Mouse (Mus musculus) kidney, embryonic 15.5 days (tissue): ENCODE measurements around the gene Cwc27. TPM values are rescaled to one million over a fixed set of nuclear protein-coding genes. Genes with fewer than 3 reads are reported as not detected.

Experiments used
- ATAC-seq: fragments of 200-750 bp; cut with Nextera tagmentation; replicated peaks from 2 replicates; pipeline ENCODE4 v1.8.0; 2017; ENCODE audit warnings: moderate TSS enrichment; ENCODE audit not compliant: low FRiP score
- H3K27ac ChIP-seq: fragments of 300-500 bp; sonication (generic); 2 replicates; pipeline ENCODE4 v1.5.1; 2015; ENCODE audit warnings: mild to moderate bottlenecking, inconsistent platforms
- H3K27me3 ChIP-seq: fragments of 300-500 bp; sonication (generic); 2 replicates; pipeline ENCODE4 v1.6.1; 2015; ENCODE audit warnings: inconsistent platforms
- H3K36me3 ChIP-seq: fragments of 300-500 bp; sonication (generic); 2 replicates; pipeline ENCODE4 v1.6.1; 2015; ENCODE audit warnings: inconsistent platforms
- H3K4me1 ChIP-seq: fragments of 300-500 bp; sonication (generic); 2 replicates; pipeline ENCODE4 v1.6.1; 2015; ENCODE audit warnings: inconsistent platforms
- H3K4me2 ChIP-seq: fragments of 300-500 bp; sonication (generic); 2 replicates; pipeline ENCODE4 v1.6.1; 2015; ENCODE audit warnings: moderate library complexity, mild to moderate bottlenecking, inconsistent platforms
- H3K4me3 ChIP-seq: fragments of 300-500 bp; sonication (generic); replicated peaks from 2 replicates; pipeline ENCODE4 v1.5.1; 2015; ENCODE audit warnings: mild to moderate bottlenecking, inconsistent platforms
- H3K9ac ChIP-seq: fragments of 300-500 bp; sonication (generic); 2 replicates; pipeline ENCODE4 v1.6.1; 2015; ENCODE audit warnings: mild to moderate bottlenecking, inconsistent platforms
- H3K9me3 ChIP-seq: fragments of 300-500 bp; sonication (generic); replicated peaks from 2 replicates; pipeline ENCODE4 v1.6.1; 2016; ENCODE audit warnings: inconsistent platforms
- WGBS: fragments of 180-500 bp; shearing (Covaris S2); methylation state at CpG from one replicate; pipeline ENCODE4 v1.1.7; 2015; ENCODE audit warnings: mixed read lengths; 5-methylcytosine and 5-hydroxymethylcytosine counted together
- polyA plus RNA-seq: library from polyadenylated mRNA; unstranded; fragments of >200 nt; fragmentation: Nextera tagmentation; extraction: Ambion mirVana; gene quantifications from 2 replicates; pipeline ENCODE4 v1.2.1, GENCODE M21; 2015

Cwc27 gene
- 29.6 and 31.7 TPM in 2 replicates for polyA plus RNA-seq

- peak; percentile 96 for ATAC-seq
Observed at GRCm38 (mm10) chr13:104816635-104817571, at the start of gene Cwc27. Cwc27 (minus strand) TSS chr13:104817142.

DNA sequence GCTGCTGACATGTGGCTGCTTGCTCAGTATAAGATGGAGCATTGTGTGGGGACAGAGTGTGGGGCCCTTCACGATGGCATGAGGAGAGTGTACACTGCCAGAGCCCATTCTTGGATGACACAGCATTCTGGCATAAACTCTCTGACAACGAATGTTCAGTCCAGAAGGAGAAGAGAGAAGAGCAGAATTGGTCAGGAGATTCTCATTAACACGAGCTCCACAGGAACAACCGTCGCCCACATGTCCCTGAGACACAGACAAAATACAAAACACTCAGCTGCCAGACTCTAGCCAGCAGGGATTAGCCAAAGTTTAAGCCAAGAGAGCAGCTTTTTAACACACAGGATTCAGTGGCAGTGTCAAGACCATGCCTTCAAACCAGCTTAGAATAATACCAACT, 49.8 kb upstream of the Cwc27 start:
- H3K36me3 ChIP-seq: no peaks in the 10 kb centered on the region
- no peak for ATAC-seq
- peaks cover 21% of the 10 kb centered on the region for H3K27me3 ChIP-seq
- H3K9ac ChIP-seq: no peak overlapping the region
- 87% methylated on average over 5 of the region's 5 CpGs for WGBS
- H3K4me3 ChIP-seq: no peak overlapping the region
- no peak overlapping the region for H3K27ac ChIP-seq
- peaks cover 6% of the 10 kb centered on the region; the same call in 1 of the 2 replicates for H3K4me1 ChIP-seq
- H3K9me3 ChIP-seq: no peaks in the 10 kb centered on the region
- H3K4me2 ChIP-seq: no peak overlapping the region

More at GRCm38 (mm10) chr13:104816635-104817571, at the start of gene Cwc27:
- under 1% methylated on average over 50 of the region's 50 CpGs for WGBS
- Histone ChIP-seq H3K27me3 (no peaks in the 10 kb centered on the region), H3K27ac (peak within 1 kb of the TSS; percentile 86), H3K4me1 (peaks cover 22% of the 10 kb centered on the region), H3K4me2 (peak within 1 kb of the TSS; percentile 70), H3K4me3 (peak within 1 kb of the TSS; percentile 77), H3K36me3 (peaks cover 11% of the 10 kb centered on the region), H3K9me3 (no peaks in the 10 kb centered on the region), H3K9ac (peak within 1 kb of the TSS; percentile 80)

GRCm38 (mm10) chr13:104863127-104863979, 46.4 kb upstream of the Cwc27 start, which contains the start of gene Shisal2b:
Shisal2b (minus strand) TSS chr13:104863893.
- Histone ChIP-seq H3K9me3 (no peaks in the 10 kb centered on the region), H3K27me3 (peaks cover 34% of the 10 kb centered on the region), H3K9ac (peak within 1 kb of the TSS; percentile 41), H3K4me3 (peak within 1 kb of the TSS; percentile 55), H3K36me3 (no peaks in the 10 kb centered on the region), H3K4me1 (peaks cover 6% of the 10 kb centered on the region; the same call in 1 of the 2 replicates), H3K27ac (no peak within 1 kb of the TSS), H3K4me2 (peak within 1 kb of the TSS; percentile 97)
- WGBS: 4% methylated on average over 38 of the region's 38 CpGs
- peak; percentile 94 for ATAC-seq

- no peak overlapping the region for H3K4me3 ChIP-seq
- 87% methylated on average over 2 of the region's 2 CpGs for WGBS
Observed at GRCm38 (mm10) chr13:104853645-104854044, 36.7 kb upstream of the Cwc27 start.

GRCm38 (mm10) chr13:104843295-104844089, 26.6 kb upstream of the Cwc27 start:
- no peaks in the 10 kb centered on the region for H3K9me3 ChIP-seq
- H3K4me2 ChIP-seq: no peak overlapping the region
- 88% methylated on average over 12 of the region's 13 CpGs for WGBS
- H3K27me3 ChIP-seq: no peaks in the 10 kb centered on the region
- ATAC-seq: no peak
- no peak overlapping the region for H3K4me3 ChIP-seq
- no peak overlapping the region for H3K9ac ChIP-seq
- H3K36me3 ChIP-seq: peaks cover 5% of the 10 kb centered on the region; the same call in 1 of the 2 replicates
- no peak overlapping the region for H3K27ac ChIP-seq
- no peaks in the 10 kb centered on the region for H3K4me1 ChIP-seq

More at GRCm38 (mm10) chr13:104853645-104854044, 36.7 kb upstream of the Cwc27 start:
- no peaks in the 10 kb centered on the region for H3K27me3 ChIP-seq
- H3K36me3 ChIP-seq: no peaks in the 10 kb centered on the region
- no peak overlapping the region for H3K4me2 ChIP-seq
- H3K27ac ChIP-seq: no peak overlapping the region
- H3K4me1 ChIP-seq: no peaks in the 10 kb centered on the region
- no peaks in the 10 kb centered on the region for H3K9me3 ChIP-seq
- ATAC-seq: no peak
- H3K9ac ChIP-seq: no peak overlapping the region

DNA sequence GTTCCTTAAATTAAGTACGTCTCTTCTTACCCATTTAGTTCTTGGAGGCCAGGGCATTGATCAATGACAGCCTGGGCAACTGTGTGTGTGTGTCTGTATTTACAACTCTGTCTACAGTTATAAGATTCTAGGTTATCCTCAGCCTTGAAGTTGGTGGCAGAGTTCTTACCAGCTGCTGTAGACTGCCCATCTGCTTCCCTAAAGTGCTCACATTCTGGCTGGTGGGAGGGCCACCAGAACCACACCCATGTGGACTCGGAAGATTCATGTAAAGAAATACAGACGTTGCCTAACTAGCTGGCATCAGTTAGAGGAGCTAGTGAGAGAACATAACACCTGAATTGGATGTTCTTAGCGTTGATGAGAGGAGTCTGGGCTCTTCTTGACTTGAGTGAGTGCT, 25.0 kb upstream of the Cwc27 start:
- H3K9ac ChIP-seq: no peak overlapping the region
- 66% methylated on average over 4 of the region's 4 CpGs for WGBS
- peaks cover 19% of the 10 kb centered on the region for H3K36me3 ChIP-seq
- no peaks in the 10 kb centered on the region for H3K4me1 ChIP-seq
- H3K9me3 ChIP-seq: no peaks in the 10 kb centered on the region
- no peak overlapping the region for H3K27ac ChIP-seq
- H3K4me2 ChIP-seq: no peak overlapping the region
- no peak for ATAC-seq
- no peak overlapping the region for H3K4me3 ChIP-seq
- no peaks in the 10 kb centered on the region for H3K27me3 ChIP-seq

DNA sequence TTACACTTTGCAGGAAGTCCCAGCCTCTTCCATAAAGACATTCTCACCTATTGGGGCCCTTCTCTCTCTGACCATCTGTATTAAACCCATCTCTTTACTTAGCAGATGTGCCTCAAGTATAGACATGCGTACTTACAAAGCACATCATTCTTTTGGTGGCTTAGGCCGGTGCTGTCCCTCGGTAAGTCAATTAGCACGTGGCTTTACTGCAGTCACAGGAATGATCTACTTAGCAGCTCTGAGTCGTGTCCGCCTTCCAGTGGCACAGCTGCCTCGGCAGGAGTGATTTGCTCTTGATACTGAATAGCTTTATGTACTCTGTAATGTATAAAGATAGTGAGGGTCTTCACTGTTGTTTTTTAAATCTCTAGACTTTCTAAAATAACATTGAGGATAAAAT, 20.7 kb upstream of the Cwc27 start:
- Histone ChIP-seq H3K9ac (no peak overlapping the region), H3K4me1 (no peaks in the 10 kb centered on the region), H3K27me3 (no peaks in the 10 kb centered on the region), H3K36me3 (peaks cover 49% of the 10 kb centered on the region), H3K4me3 (no peak overlapping the region), H3K9me3 (no peaks in the 10 kb centered on the region), H3K27ac (no peak overlapping the region), H3K4me2 (no peak overlapping the region)
- no peak for ATAC-seq
- WGBS: 49% methylated on average over 7 of the region's 7 CpGs

DNA sequence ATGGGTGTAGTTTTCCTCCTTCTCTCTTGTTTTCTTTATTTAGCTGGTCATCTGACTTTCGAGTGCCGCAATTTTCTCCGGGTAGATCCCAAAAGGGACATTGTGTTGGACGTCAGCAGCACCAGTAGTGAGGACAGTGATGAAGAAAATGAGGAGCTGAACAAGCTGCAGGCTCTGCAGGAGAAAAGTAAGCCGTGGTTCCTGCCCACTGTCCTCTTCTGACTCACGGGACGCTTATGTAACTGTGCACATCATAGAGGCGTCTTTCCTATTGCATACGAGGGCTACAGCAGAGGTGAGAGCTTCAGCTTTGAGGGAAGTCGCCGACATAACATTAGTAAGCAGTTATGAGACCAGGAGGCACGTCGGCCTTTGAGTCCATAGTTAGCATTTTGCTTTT, 15.9 kb upstream of the Cwc27 start:
- Histone ChIP-seq H3K4me2 (no peak overlapping the region), H3K4me3 (no peak overlapping the region), H3K27ac (no peak overlapping the region), H3K9ac (no peak overlapping the region), H3K9me3 (0 out of 2 replicates have a peak, but pooled peaks cover under 1% of the 10 kb centered on the region), H3K36me3 (peaks cover 84% of the 10 kb centered on the region), H3K4me1 (no peaks in the 10 kb centered on the region), H3K27me3 (no peaks in the 10 kb centered on the region)
- ATAC-seq: no peak
- WGBS: 96% methylated on average over 13 of the region's 13 CpGs

- Histone ChIP-seq H3K27me3 (no peaks in the 10 kb centered on the region), H3K4me1 (peaks cover 8% of the 10 kb centered on the region), H3K9me3 (peaks cover 4% of the 10 kb centered on the region; the same call in 1 of the 2 replicates), H3K9ac (no peak overlapping the region), H3K36me3 (peaks cover 41% of the 10 kb centered on the region), H3K4me2 (no peak overlapping the region), H3K4me3 (no peak overlapping the region), H3K27ac (no peak overlapping the region)
- 66% methylated on average over 2 of the region's 2 CpGs for WGBS
- no peak for ATAC-seq
Observed at GRCm38 (mm10) chr13:104825470-104825869, 8.5 kb upstream of the Cwc27 start.

DNA sequence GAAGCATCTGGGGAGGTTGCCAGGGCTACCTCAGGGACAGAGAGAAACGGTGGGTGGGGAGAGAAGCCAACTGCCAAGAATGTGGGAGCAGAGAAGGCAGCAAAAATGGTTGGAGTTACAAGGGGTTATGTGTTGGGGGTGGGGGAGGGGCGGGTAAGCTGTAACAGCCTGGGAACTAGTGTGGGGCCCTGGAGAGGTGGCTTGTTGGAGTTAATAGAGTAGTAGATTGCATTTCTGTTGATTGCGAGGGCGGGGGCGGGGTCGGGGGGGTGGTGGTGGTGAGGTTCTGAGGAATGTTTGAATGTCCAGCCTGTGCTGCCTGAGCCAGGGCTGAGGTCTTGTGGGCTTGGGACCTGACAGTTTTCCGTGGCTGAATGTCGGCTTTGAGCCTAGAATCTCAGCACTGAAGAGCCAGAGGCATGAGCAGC, 5.5 kb upstream of the Cwc27 start:
- H3K27ac ChIP-seq: peak overlapping the region; percentile 63
- H3K4me3 ChIP-seq: no peak overlapping the region
- peak; percentile 77 for ATAC-seq
- WGBS: 20% methylated on average over 8 of the region's 8 CpGs
- H3K4me1 ChIP-seq: peaks cover 22% of the 10 kb centered on the region
- no peaks in the 10 kb centered on the region; the same call in 1 of the 2 replicates for H3K9me3 ChIP-seq
- H3K27me3 ChIP-seq: no peaks in the 10 kb centered on the region
- H3K9ac ChIP-seq: no peak overlapping the region
- peak overlapping the region; percentile 31 for H3K4me2 ChIP-seq
- peaks cover 21% of the 10 kb centered on the region for H3K36me3 ChIP-seq

GRCm38 (mm10) chr13:104821908-104822307, 5.0 kb upstream of the Cwc27 start:
- Histone ChIP-seq H3K36me3 (peaks cover 16% of the 10 kb centered on the region), H3K4me3 (no peak overlapping the region), H3K9ac (no peak overlapping the region), H3K9me3 (no peaks in the 10 kb centered on the region; the same call in 1 of the 2 replicates), H3K27ac (peak overlapping the region; percentile 63; the same call in 1 of the 2 replicates), H3K4me2 (0 out of 2 replicates have a peak overlapping the region, but pooled peaks have one; percentile 31), H3K4me1 (peaks cover 22% of the 10 kb centered on the region), H3K27me3 (no peaks in the 10 kb centered on the region)
- 96% methylated on average over 1 of the region's 1 CpGs for WGBS
- ATAC-seq: no peak
